Mouse (Mus musculus) activated CD4-positive, CD25-positive, alpha-beta regulatory T cell, adult 9 weeks (primary cell): ENCODE measurements around the gene Ptgir. TPM values are rescaled to one million over a fixed set of nuclear protein-coding genes. Genes with fewer than 3 reads are reported as not detected.

ENCODE experiments used
- polyA plus RNA-seq: library from polyadenylated mRNA; unstranded; fragments of 100-300 nt; shearing (Covaris generic); gene quantifications from one replicate; pipeline ENCODE4 v1.2.1, GENCODE M21; 2017

The Ptgir gene
- polyA plus RNA-seq: 7.0 TPM

DNA sequence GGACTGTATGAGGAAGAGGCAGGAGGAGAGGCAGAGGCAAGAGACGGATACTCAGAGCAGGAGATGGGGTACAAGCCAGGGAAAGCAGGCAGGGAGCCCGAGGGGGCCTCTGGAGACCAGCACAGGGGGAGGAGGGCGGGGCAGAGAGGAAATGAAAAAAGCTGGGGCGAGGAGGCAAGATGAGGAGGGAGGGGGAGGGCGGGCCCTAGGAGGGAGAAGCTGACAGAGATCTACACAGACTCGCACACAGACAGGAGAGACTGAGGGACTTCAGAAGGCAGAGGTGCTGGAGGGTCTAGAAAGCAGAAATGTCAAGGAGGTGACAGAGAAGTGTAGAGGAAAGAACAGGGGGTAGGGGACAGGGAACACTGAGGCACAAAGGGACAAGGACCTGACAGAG, at the start of gene Ptgir:
Gene Ptgir (plus strand): TSS at position 210 of the 400 bp plus-strand sequence.

DNA sequence AGATGAGACGGTGACA, 31.2 kb upstream of the Ptgir start, which contains the start of gene Dact3:
Gene Dact3 (plus strand): TSS at position 8 of the 16 bp plus-strand sequence.

DNA sequence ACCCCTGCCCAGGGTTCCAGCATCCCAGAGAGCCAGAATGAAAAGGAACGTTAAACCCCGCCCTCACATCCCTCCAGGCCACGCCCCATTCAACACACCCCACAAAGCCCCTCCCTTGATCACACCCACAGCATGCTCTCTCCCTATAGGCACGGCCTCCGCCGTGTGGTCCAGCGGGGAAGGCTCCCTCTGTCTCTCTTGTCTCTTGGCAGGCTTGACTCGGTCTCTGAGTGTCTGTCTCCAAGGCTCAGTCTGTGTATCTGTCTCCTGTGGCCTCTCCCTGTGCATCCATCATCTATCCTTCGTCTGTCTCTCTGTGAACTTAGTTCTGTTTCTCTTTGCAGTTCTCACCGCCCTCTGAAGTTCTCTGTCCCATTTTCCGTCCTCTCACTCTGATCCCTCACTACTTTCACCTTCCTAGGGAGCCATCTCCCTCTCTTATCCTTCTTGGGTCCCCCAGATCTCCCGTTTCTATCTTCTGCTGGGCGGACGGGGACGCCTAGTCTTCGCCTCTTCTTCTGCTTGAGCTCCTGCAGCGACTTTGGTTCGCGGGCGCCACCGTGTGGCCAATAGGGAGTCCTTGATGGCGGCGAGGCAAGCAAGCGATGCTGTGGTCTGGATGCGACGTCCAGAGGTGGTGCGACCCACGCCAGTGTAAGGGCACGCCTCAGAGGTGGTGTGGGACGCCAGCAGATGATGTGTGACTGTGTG, 14.5 kb upstream of the Ptgir start, which contains the start of gene Gng8:
Gene Gng8 (plus strand): TSS at position 146 of the 711 bp plus-strand sequence.

DNA sequence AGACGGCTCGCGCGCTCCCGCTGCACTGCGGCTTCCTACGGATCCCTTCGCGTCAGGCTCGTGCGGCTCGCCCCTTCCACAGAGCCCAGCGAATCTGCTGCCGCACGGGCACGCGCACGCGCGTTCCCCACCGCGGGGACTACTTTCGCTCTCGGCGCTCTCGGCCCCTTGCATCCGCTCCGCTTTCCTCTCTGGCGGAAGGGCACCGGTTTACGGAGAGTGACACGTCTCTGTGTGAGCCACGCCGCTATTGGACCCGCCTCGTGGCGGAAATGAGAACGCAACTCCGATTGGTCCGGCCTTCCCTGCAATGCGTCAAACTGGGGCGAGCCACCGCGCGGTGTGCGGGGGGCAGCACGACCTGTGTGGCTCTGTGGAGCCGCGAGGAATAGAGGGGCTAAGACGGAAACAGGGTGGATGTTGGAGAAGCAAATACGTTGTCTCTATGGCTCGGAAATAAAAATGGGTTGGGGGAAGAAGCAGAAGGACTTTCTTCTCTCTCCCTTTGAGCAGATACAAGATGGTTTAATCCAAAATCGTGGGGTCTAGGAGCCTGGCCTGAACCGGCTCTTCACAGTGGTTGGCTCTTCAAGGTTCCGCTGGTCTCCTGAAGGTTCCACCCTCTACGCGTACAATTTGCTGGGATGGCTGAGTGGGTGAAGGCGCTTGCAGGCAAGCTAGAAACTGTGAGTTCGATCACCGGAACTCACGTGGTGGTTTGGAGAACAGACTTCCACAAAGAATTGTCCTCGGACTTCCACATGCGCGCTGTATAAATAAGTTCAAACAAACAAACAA, 17.9 kb downstream of the Ptgir start, which contains the start of gene Calm3:
Gene Calm3 (minus strand): TSS at position 78 of the 798 bp plus-strand sequence.

DNA sequence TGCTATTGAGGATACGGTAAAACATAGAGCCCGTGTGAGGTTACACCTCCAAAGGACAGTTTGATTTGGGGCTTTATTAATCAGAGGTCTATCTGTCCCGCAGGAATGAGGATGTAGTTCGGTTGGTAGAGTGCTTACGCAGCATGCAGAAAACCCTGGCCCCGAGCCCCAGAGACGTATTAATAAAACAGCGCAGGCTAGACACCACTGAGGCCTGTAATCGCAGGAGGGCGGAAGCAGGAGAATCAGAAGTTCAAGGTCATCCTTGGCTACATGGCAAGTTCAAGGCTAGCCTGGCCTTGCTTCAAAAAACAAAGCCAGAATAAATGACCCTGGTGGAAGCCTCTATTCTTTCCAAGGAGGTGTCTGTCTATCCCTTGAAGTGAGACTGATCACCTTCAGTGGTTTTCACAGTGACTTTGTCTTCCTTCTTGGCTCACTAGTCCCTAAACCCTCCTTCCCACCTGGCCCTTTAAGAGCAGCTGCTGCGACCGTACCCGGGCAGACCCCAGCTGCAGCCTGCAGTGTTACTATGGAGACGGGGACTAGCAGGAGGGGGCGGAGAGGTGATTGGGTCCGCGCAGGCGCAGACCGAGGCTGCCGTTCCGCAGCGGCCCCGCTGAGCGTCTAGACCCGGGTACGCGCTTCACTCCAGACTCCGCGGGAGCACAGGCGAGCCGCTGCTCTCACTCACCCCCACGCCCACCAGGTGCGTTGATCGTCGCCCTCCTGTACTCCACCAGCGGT, 37.9 kb downstream of the Ptgir start, which contains the start of gene Pnmal2:
Gene Pnmal2 (plus strand): TSS at position 622 of the 747 bp plus-strand sequence.

DNA sequence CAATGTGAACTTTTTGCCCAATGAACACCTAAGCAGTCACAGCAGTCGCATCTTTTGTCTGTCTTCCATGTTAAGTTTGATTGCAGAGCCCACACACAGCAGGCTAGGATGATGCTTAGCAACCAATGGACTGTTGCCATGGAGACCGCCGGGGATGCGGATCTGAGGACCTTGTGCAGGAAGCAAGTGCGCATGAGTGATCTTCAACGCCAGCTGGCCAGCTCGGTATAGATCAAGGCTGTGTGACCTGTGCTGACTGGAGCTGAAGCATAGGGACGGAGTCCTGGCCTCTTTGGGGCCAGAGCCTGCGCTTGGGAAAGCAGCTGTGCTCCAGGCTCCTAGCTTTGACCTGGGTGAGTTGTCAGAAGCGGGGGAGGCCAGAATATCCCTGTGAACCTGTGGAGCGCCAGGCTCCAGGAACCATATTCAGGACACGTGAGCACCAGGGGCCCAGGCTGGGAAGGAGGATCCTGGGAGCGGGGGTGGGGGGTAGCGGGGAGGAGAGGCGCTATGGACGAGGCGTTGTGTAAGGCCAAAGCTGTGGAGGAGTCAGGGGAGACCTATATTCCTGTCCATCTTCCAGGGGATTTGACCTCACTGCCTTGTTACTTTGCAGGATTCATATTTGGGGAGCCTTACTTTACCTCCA, 53.4 kb downstream of the Ptgir start, which contains the start of gene Pnmal1:
Gene Pnmal1 (plus strand): TSS at position 141 of the 649 bp plus-strand sequence.

Other genes with a start within 250 kb of the Ptgir start
- 1.6 TPM for gene Ceacam15, start 230.8 kb upstream of the Ptgir start, polyA plus RNA-seq
- not detected for gene Ceacam9, start 184.6 kb upstream of the Ptgir start, polyA plus RNA-seq
- 226 TPM for gene Ap2s1, start 168.1 kb upstream of the Ptgir start, polyA plus RNA-seq
- gene Slc1a5, start 125.2 kb upstream of the Ptgir start, polyA plus RNA-seq: 91.9 TPM
- gene Strn4, start 90.6 kb upstream of the Ptgir start, polyA plus RNA-seq: 20.8 TPM
- 5.1 TPM for gene Fkrp, start 89.8 kb upstream of the Ptgir start, polyA plus RNA-seq
- gene Prkd2, start 63.6 kb upstream of the Ptgir start, polyA plus RNA-seq: 239 TPM
- not detected for gene Dact3, start 31.2 kb upstream of the Ptgir start, polyA plus RNA-seq
- gene Gng8, start 14.7 kb upstream of the Ptgir start, polyA plus RNA-seq: not detected
- gene Calm3, start 17.6 kb downstream of the Ptgir start, polyA plus RNA-seq: 91.2 TPM
- not detected for gene Pnmal2, start 38.2 kb downstream of the Ptgir start, polyA plus RNA-seq
- 0.06 TPM for gene Pnmal1, start 53.2 kb downstream of the Ptgir start, polyA plus RNA-seq
- gene Gm42372, start 76.6 kb downstream of the Ptgir start, polyA plus RNA-seq: 4.5 TPM
- gene Ccdc8, start 86.2 kb downstream of the Ptgir start, polyA plus RNA-seq: not detected
- 118 TPM for gene Ppp5c, start 121.4 kb downstream of the Ptgir start, polyA plus RNA-seq
- 1.4 TPM for gene Hif3a, start 155.9 kb downstream of the Ptgir start, polyA plus RNA-seq
- 1.1 TPM for gene Psg16, start 167.6 kb downstream of the Ptgir start, polyA plus RNA-seq
- not detected for gene Ceacam3, start 243.8 kb downstream of the Ptgir start, polyA plus RNA-seq